Mouse (Mus musculus): ENCODE measurements at regions not wholly inside any gene's neighbourhood (a gene's known extent, or its start where the extent isn't known, plus 50 kb on each side); places are given as distances from the start of the nearest gene placed in this dataset.

- TF ChIP-seq CTCF (conservative IDR thresholded peaks at IDR 0.05; ENCODE audit: low read length) = no peak
- no peak for TF ChIP-seq NANOG (IDR thresholded peaks at IDR 0.05; ENCODE audit: borderline replicate concordance, low read length)
These were observed 78.7 kb upstream of the Egln3 start for GRCm38 (mm10) chr12:54282281-54282921.

All from E14TG2a.4 (cell line).